Mouse (Mus musculus): ENCODE results near the gene Acan.

The Acan gene

GRCm38 (mm10) chr7:79053383-79053889, at the start of gene Acan:
Gene Acan (plus strand): TSS chr7:79053483.
- Histone ChIP-seq H3K4me3 (replicated peaks; ENCODE audit: low read length) (peak within 1 kb of the TSS; percentile 85), H3K9me3 (ENCODE audit: low read length) (no peaks in the 10 kb centered on the region), H3K4me1 (replicated peaks; ENCODE audit: low read depth, low read length) (peaks cover 24% of the 10 kb centered on the region), H3K27me3 (ENCODE audit: insufficient read depth, low read length) (peaks cover 93% of the 10 kb centered on the region), H3K36me3 (ENCODE audit: insufficient read depth, low read length) (no peaks in the 10 kb centered on the region)
- TF ChIP-seq NANOG (IDR thresholded peaks at IDR 0.05; ENCODE audit: borderline replicate concordance, low read length) (no peak), CTCF (conservative IDR thresholded peaks at IDR 0.05; ENCODE audit: low read length) (no peak), POU5F1 (IDR thresholded peaks at IDR 0.05; ENCODE audit: borderline replicate concordance, low read length) (no peak)

GRCm38 (mm10) chr7:79021293-79021905, 31.9 kb upstream of the Acan start:
- Histone ChIP-seq H3K4me1 (replicated peaks; ENCODE audit: low read depth, low read length) (no peaks in the 10 kb centered on the region), H3K4me3 (replicated peaks; ENCODE audit: low read length) (no peak overlapping the region), H3K9me3 (ENCODE audit: low read length) (no peaks in the 10 kb centered on the region), H3K36me3 (ENCODE audit: insufficient read depth, low read length) (no peaks in the 10 kb centered on the region), H3K27me3 (ENCODE audit: insufficient read depth, low read length) (no peaks in the 10 kb centered on the region)
- no peak for TF ChIP-seq POU5F1 (IDR thresholded peaks at IDR 0.05; ENCODE audit: borderline replicate concordance, low read length)
- no peak for TF ChIP-seq NANOG (IDR thresholded peaks at IDR 0.05; ENCODE audit: borderline replicate concordance, low read length)
- no peak for TF ChIP-seq CTCF (conservative IDR thresholded peaks at IDR 0.05; ENCODE audit: low read length)

- no peaks in the 10 kb centered on the region for H3K9me3 ChIP-seq (ENCODE audit: low read length)
- no peaks in the 10 kb centered on the region for H3K27me3 ChIP-seq (ENCODE audit: insufficient read depth, low read length)
- H3K4me1 ChIP-seq (replicated peaks; ENCODE audit: low read depth, low read length): no peaks in the 10 kb centered on the region
- no peak overlapping the region for H3K4me3 ChIP-seq (replicated peaks; ENCODE audit: low read length)
- TF ChIP-seq NANOG (IDR thresholded peaks at IDR 0.05; ENCODE audit: borderline replicate concordance, low read length): no peak
- TF ChIP-seq CTCF (conservative IDR thresholded peaks at IDR 0.05; ENCODE audit: low read length): no peak
- TF ChIP-seq POU5F1 (IDR thresholded peaks at IDR 0.05; ENCODE audit: borderline replicate concordance, low read length): no peak
- no peaks in the 10 kb centered on the region for H3K36me3 ChIP-seq (ENCODE audit: insufficient read depth, low read length)
Measured at GRCm38 (mm10) chr7:79029138-79029537, 24.1 kb upstream of the Acan start.

GRCm38 (mm10) chr7:79033745-79034144, 19.5 kb upstream of the Acan start:
- Histone ChIP-seq H3K4me1 (replicated peaks; ENCODE audit: low read depth, low read length) (no peaks in the 10 kb centered on the region), H3K9me3 (ENCODE audit: low read length) (no peaks in the 10 kb centered on the region), H3K27me3 (ENCODE audit: insufficient read depth, low read length) (no peaks in the 10 kb centered on the region), H3K4me3 (replicated peaks; ENCODE audit: low read length) (no peak overlapping the region), H3K36me3 (ENCODE audit: insufficient read depth, low read length) (no peaks in the 10 kb centered on the region)
- TF ChIP-seq POU5F1 (IDR thresholded peaks at IDR 0.05; ENCODE audit: borderline replicate concordance, low read length): no peak

GRCm38 (mm10) chr7:79034521-79034920, 18.8 kb upstream of the Acan start:
- no peaks in the 10 kb centered on the region for H3K27me3 ChIP-seq (ENCODE audit: insufficient read depth, low read length)
- H3K9me3 ChIP-seq (ENCODE audit: low read length): no peaks in the 10 kb centered on the region
- H3K4me3 ChIP-seq (replicated peaks; ENCODE audit: low read length): no peak overlapping the region
- TF ChIP-seq POU5F1 (IDR thresholded peaks at IDR 0.05; ENCODE audit: borderline replicate concordance, low read length): no peak
- TF ChIP-seq NANOG (IDR thresholded peaks at IDR 0.05; ENCODE audit: borderline replicate concordance, low read length): no peak
- no peak for TF ChIP-seq CTCF (conservative IDR thresholded peaks at IDR 0.05; ENCODE audit: low read length)
- no peaks in the 10 kb centered on the region for H3K36me3 ChIP-seq (ENCODE audit: insufficient read depth, low read length)
- H3K4me1 ChIP-seq (replicated peaks; ENCODE audit: low read depth, low read length): no peaks in the 10 kb centered on the region

- H3K9me3 ChIP-seq (ENCODE audit: low read length): no peaks in the 10 kb centered on the region
- TF ChIP-seq NANOG (IDR thresholded peaks at IDR 0.05; ENCODE audit: borderline replicate concordance, low read length): no peak
- no peak for TF ChIP-seq CTCF (conservative IDR thresholded peaks at IDR 0.05; ENCODE audit: low read length)
- no peak for TF ChIP-seq POU5F1 (IDR thresholded peaks at IDR 0.05; ENCODE audit: borderline replicate concordance, low read length)
Measured at GRCm38 (mm10) chr7:79052081-79052480, 1.2 kb upstream of the Acan start.

GRCm38 (mm10) chr7:79052521-79053382, 531 bp upstream of the Acan start:
- Histone ChIP-seq H3K36me3 (ENCODE audit: insufficient read depth, low read length) (no peaks in the 10 kb centered on the region), H3K9me3 (ENCODE audit: low read length) (no peaks in the 10 kb centered on the region), H3K4me1 (replicated peaks; ENCODE audit: low read depth, low read length) (peaks cover 24% of the 10 kb centered on the region), H3K4me3 (replicated peaks; ENCODE audit: low read length) (peak overlapping the region; percentile 85), H3K27me3 (ENCODE audit: insufficient read depth, low read length) (peaks cover 92% of the 10 kb centered on the region)
- TF ChIP-seq CTCF (conservative IDR thresholded peaks at IDR 0.05; ENCODE audit: low read length): no peak
- no peak for TF ChIP-seq NANOG (IDR thresholded peaks at IDR 0.05; ENCODE audit: borderline replicate concordance, low read length)
- TF ChIP-seq POU5F1 (IDR thresholded peaks at IDR 0.05; ENCODE audit: borderline replicate concordance, low read length): no peak

More at GRCm38 (mm10) chr7:79052081-79052480, 1.2 kb upstream of the Acan start:
- no peaks in the 10 kb centered on the region for H3K36me3 ChIP-seq (ENCODE audit: insufficient read depth, low read length)
- H3K4me1 ChIP-seq (replicated peaks; ENCODE audit: low read depth, low read length): peaks cover 24% of the 10 kb centered on the region
- peaks cover 86% of the 10 kb centered on the region for H3K27me3 ChIP-seq (ENCODE audit: insufficient read depth, low read length)
- H3K4me3 ChIP-seq (replicated peaks; ENCODE audit: low read length): peak overlapping the region; percentile 85

- TF ChIP-seq POU5F1 (IDR thresholded peaks at IDR 0.05; ENCODE audit: borderline replicate concordance, low read length) (no peak), NANOG (IDR thresholded peaks at IDR 0.05; ENCODE audit: borderline replicate concordance, low read length) (no peak), CTCF (conservative IDR thresholded peaks at IDR 0.05; ENCODE audit: low read length) (no peak)
- Histone ChIP-seq H3K36me3 (ENCODE audit: insufficient read depth, low read length) (no peaks in the 10 kb centered on the region), H3K4me1 (replicated peaks; ENCODE audit: low read depth, low read length) (peaks cover 24% of the 10 kb centered on the region), H3K4me3 (replicated peaks; ENCODE audit: low read length) (no peak overlapping the region), H3K27me3 (ENCODE audit: insufficient read depth, low read length) (peaks cover 91% of the 10 kb centered on the region), H3K9me3 (ENCODE audit: low read length) (no peaks in the 10 kb centered on the region)
Measured at GRCm38 (mm10) chr7:79054111-79054510, 828 bp downstream of the Acan start.
